Mouse (Mus musculus) kidney, embryonic 16.5 days (tissue): ENCODE measurements around the gene Gm42878. TPM values are rescaled to one million over a fixed set of nuclear protein-coding genes. Genes with fewer than 3 reads are reported as not detected.
"Not testable (repeated sequence)": the region's sequence is repeated elsewhere in the genome, so short reads cannot be mapped to it uniquely, and the experiment has no call there.

Source experiments
- ATAC-seq: fragments of 200-750 bp; cut with Nextera tagmentation; 2 replicates; pipeline ENCODE4 v1.8.0; 2017; ENCODE audit warnings: moderate TSS enrichment; ENCODE audit not compliant: low FRiP score, low TSS enrichment
- H3K27ac ChIP-seq: fragments of 300-500 bp; sonication (generic); 2 replicates; pipeline ENCODE4 v1.5.1; 2014; ENCODE audit warnings: low read length
- H3K27me3 ChIP-seq: fragments of 300-500 bp; sonication (generic); 2 replicates; pipeline ENCODE4 v1.6.1; 2014; ENCODE audit warnings: low read length, control low read depth, mixed read lengths; ENCODE audit not compliant: insufficient read depth
- H3K36me3 ChIP-seq: fragments of 300-500 bp; sonication (generic); 2 replicates; pipeline ENCODE4 v1.6.1; 2014; ENCODE audit warnings: low read length, control low read depth, mixed read lengths; ENCODE audit not compliant: insufficient read depth
- H3K4me1 ChIP-seq: fragments of 300-500 bp; sonication (generic); 2 replicates; pipeline ENCODE4 v1.6.1; 2014; ENCODE audit warnings: low read length, control low read depth, mixed read lengths; ENCODE audit not compliant: insufficient read depth
- H3K4me2 ChIP-seq: fragments of 300-500 bp; sonication (generic); replicated peaks from 2 replicates; pipeline ENCODE4 v1.6.1; 2014; ENCODE audit warnings: low read depth, low read length
- H3K4me3 ChIP-seq: fragments of 300-500 bp; sonication (generic); 2 replicates; pipeline ENCODE4 v1.5.1; 2014; ENCODE audit warnings: mild to moderate bottlenecking, low read length
- H3K9ac ChIP-seq: fragments of 300-500 bp; sonication (generic); replicated peaks from 2 replicates; pipeline ENCODE4 v1.6.1; 2014; ENCODE audit warnings: low read length
- H3K9me3 ChIP-seq: fragments of 300-500 bp; sonication (generic); 2 replicates; pipeline ENCODE4 v1.6.1; 2016; ENCODE audit warnings: low read length, control low read depth
- WGBS: fragments of 180-500 bp; shearing (Covaris S2); extraction: QIAGEN DNeasy Blood & Tissue Kit; methylation state at CpG from one replicate; pipeline ENCODE4 v1.1.7; 2014; 5-methylcytosine and 5-hydroxymethylcytosine counted together
- polyA plus RNA-seq: library from polyadenylated mRNA; unstranded; fragments of >200 nt; fragmentation: Nextera tagmentation; extraction: Ambion mirVana; gene quantifications from 2 replicates; pipeline ENCODE4 v1.2.1, GENCODE M21; 2015

Gene Gm42878
- polyA plus RNA-seq, 1 experiment from 2014 or later, result not detected

- no peak for ATAC-seq
- WGBS, result 84% methylated on average over 1 of the region's 1 CpGs
- H3K27ac ChIP-seq, result no peak overlapping the region
- no peak overlapping the region for H3K9ac ChIP-seq
- no peak overlapping the region for H3K4me3 ChIP-seq
- H3K9me3 ChIP-seq, result no peaks in the 10 kb centered on the region
- H3K36me3 ChIP-seq, result no peaks in the 10 kb centered on the region
- no peaks in the 10 kb centered on the region for H3K27me3 ChIP-seq
- H3K4me1 ChIP-seq, result no peaks in the 10 kb centered on the region
- H3K4me2 ChIP-seq, result no peak overlapping the region
These were observed 38.4 kb downstream of the Gm42878 start for GRCm38 (mm10) chr5:121506846-121507245.

DNA sequence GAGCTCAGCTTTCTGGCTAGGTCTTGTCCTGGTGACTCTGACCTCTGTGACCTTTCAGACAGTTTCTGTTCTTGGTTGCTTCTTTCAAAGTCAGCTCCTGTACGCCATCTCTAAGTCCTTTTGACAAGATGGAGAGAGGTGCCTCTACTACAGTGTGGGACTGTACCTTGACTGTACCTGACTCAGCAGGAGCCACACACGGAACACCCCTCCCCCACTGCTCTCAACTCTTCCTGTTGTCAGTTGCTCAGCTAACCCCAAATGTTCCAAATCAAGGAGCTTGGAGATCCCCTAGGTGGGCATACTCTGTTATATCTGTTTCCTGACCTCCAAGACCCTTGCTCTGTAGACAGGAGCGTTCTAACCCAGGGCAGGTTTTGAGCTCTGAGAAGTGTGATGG lies 42.1 kb downstream of the Gm42878 start, which contains the start of gene Adam1b:
Gene Adam1b (minus strand): TSS at position 205 of the 400 bp plus-strand sequence.
- no peak within 1 kb of the TSS for H3K4me3 ChIP-seq
- H3K4me2 ChIP-seq, result no peak within 1 kb of the TSS
- H3K27me3 ChIP-seq, result no peaks in the 10 kb centered on the region
- H3K27ac ChIP-seq, result no peak within 1 kb of the TSS
- H3K36me3 ChIP-seq, result no peaks in the 10 kb centered on the region
- no peaks in the 10 kb centered on the region for H3K4me1 ChIP-seq
- WGBS, result 83% methylated on average over 3 of the region's 3 CpGs
- ATAC-seq, result no peak
- H3K9ac ChIP-seq, result no peak within 1 kb of the TSS
- no peaks in the 10 kb centered on the region for H3K9me3 ChIP-seq

DNA sequence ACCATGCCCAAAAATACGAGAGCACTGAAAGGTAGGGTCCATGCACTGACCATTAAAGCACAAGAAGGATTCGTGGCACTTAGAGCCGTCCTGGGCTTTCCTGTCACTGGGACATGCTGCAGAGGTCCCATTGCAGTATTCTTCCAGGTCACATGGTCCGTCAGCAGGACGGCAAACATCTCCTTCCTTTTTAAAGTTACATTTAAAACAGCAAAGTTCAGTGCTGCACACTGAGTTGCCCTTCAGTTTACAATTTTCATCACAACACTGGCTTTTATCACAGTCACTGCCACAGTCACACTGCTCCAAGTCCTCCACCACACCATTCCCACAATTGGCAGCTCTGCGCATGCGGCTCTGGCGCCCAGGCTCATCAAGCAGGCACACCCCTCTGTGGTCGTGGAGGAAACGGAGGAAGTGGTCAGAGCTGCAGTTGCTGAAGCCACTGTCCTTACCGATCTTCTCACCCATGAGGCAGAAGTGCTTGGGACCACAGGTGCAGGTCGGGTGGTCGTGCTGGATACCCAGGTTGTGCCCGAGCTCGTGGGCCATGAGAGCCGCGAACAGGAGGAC lies 43.8 kb downstream of the Gm42878 start:
- not testable (repeated sequence) for H3K9ac ChIP-seq, H3K27me3 ChIP-seq, ATAC-seq, H3K9me3 ChIP-seq, H3K4me2 ChIP-seq, H3K4me3 ChIP-seq, H3K36me3 ChIP-seq, H3K4me1 ChIP-seq, H3K27ac ChIP-seq
- WGBS, result 66% methylated on average over 10 of the region's 17 CpGs

DNA sequence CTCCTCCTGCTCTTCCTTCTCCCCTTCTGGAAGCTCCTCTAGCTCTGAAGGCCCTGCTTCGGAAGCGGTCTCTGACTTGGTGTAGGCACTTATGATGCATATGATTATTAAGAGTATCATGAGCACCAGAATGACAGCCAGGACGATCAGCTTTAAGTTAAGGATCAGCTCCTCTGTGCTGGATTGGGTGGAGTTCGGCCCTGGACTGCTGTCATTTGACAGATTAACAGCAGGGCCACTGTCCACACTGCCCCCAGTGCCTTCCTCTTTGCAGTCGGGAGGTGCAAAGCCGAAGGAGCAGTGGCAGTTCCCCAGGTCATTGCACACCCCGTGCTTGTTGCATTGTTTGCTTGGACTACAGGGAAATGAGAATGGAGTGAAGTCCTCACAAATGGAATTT lies 44.6 kb downstream of the Gm42878 start:
- Histone ChIP-seq H3K4me1 (no peaks in the 10 kb centered on the region), H3K9ac (no peak overlapping the region), H3K27me3 (no peaks in the 10 kb centered on the region), H3K27ac (no peak overlapping the region), H3K4me3 (no peak overlapping the region), H3K4me2 (no peak overlapping the region), H3K9me3 (no peaks in the 10 kb centered on the region), H3K36me3 (no peaks in the 10 kb centered on the region)
- no peak for ATAC-seq
- WGBS, result 55% methylated on average over 7 of the region's 7 CpGs

DNA sequence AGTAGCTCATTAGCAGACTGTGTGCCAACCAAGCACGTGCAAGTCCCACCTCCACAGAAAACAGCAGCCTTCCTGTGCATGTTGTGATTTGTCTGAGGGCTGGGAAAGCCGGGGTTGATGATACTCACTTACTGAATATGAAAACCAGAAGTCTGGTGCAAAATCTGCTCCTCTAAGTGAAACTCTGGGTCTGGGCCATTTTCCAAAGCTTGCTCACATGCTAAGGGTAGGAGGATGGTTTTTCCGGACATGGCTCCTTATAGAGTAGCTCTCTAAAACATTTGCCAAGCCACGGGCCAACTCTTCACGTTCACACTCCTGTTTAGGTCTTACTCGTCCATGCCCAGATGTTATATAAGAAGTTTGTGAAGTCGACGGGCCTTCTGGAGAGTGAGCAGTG lies 52.0 kb downstream of the Gm42878 start:
- no peaks in the 10 kb centered on the region for H3K4me1 ChIP-seq
- no peaks in the 10 kb centered on the region for H3K36me3 ChIP-seq
- no peak overlapping the region for H3K4me2 ChIP-seq
- no peak overlapping the region for H3K27ac ChIP-seq
- no peaks in the 10 kb centered on the region for H3K9me3 ChIP-seq
- ATAC-seq, result no peak
- H3K4me3 ChIP-seq, result no peak overlapping the region
- no peaks in the 10 kb centered on the region for H3K27me3 ChIP-seq
- WGBS, result 80% methylated on average over 8 of the region's 8 CpGs
- no peak overlapping the region for H3K9ac ChIP-seq

DNA sequence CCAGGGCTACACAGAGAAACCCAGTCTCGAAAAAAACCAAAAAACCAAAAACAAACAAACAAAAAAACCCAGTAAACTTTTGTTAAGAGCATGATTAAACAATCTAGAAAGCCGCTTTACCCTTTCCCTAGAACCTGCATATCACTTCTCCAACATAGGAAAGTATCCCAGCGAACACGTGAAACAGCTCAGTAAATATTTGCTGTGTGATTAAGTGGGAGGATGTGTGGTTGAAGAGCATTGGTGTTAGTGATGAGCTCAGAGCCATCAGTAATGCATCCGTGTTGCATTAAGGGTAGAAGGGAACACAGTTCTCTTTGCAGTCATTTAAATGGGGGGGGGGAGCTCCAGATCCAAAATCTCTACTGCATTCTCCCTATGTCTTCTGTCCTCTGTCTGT lies 60.5 kb downstream of the Gm42878 start:
- no peaks in the 10 kb centered on the region for H3K36me3 ChIP-seq
- no peaks in the 10 kb centered on the region for H3K9me3 ChIP-seq
- no peak overlapping the region for H3K27ac ChIP-seq
- no peak overlapping the region for H3K4me2 ChIP-seq
- WGBS, result 79% methylated on average over 5 of the region's 5 CpGs
- no peak overlapping the region for H3K4me3 ChIP-seq
- H3K4me1 ChIP-seq, result no peaks in the 10 kb centered on the region
- H3K27me3 ChIP-seq, result no peaks in the 10 kb centered on the region
- ATAC-seq, result no peak
- H3K9ac ChIP-seq, result no peak overlapping the region

DNA sequence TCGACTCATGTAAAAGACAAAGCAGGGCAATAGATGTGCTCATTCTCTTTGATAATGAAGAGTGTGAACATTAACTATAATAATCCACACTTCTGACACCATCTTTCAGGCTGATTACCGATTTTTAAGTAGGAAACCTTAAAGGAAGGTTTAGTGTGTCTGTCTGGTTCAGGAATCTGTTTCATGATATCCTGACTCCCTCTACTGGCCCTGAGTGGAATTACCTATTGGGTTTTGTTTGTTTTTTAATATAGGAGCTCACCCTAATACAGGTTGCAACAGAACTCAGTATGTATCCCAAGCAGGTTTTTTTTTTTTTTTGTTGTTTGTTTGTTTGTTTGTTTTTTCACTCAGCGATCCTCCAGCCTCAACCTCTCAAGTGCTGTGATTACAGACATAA lies 67.6 kb downstream of the Gm42878 start:
- Histone ChIP-seq H3K36me3 (no peaks in the 10 kb centered on the region), H3K9me3 (no peaks in the 10 kb centered on the region), H3K27me3 (no peaks in the 10 kb centered on the region), H3K4me2 (no peak overlapping the region), H3K4me3 (no peak overlapping the region), H3K4me1 (no peaks in the 10 kb centered on the region), H3K27ac (no peak overlapping the region), H3K9ac (no peak overlapping the region)
- 34% methylated on average over 3 of the region's 3 CpGs for WGBS
- no peak for ATAC-seq

DNA sequence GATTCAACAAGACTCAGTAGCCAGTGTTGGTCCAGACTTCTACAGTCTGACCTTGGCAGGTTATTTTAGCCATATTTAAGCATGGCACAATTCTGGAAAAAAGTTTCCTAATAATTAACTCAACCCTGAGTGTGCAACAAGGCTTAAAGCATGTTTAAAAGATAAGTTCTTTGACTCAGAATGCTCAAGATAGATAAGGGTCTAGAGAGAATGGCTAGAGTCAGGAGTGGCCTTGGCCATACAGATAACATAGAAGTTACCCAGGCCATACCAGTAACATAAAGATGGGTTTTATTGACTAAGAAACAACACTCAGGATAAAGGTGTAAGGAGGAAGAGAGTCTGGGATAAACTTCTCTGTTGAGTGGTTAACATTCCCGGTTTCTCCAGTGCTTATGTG lies 69.2 kb downstream of the Gm42878 start:
- no peaks in the 10 kb centered on the region for H3K27me3 ChIP-seq
- H3K4me3 ChIP-seq, result no peak overlapping the region
- no peaks in the 10 kb centered on the region for H3K36me3 ChIP-seq
- no peak overlapping the region for H3K4me2 ChIP-seq
- no peaks in the 10 kb centered on the region for H3K9me3 ChIP-seq
- H3K9ac ChIP-seq, result no peak overlapping the region
- no peak for ATAC-seq
- no peaks in the 10 kb centered on the region for H3K4me1 ChIP-seq
- H3K27ac ChIP-seq, result no peak overlapping the region
- WGBS, result 83% methylated on average over 1 of the region's 1 CpGs

DNA sequence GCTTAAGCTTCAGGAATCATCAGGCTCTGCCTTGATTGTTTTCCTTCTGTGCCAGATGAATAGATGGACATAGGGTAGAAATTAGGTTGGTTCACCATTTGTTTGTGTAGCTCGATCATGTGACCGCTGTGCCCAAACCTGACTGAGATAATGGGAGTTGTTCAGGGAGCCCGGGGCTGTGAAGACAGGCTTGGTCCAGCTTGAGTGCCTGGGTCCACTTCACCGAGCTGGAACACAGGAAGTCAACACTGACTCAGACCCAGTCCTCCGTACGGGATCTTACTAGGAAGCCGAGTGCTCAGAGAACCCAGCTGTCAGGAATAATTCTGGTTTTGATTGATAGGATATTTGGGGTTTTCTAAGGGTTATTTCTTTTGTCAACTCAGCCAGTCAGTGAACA lies 70.7 kb downstream of the Gm42878 start:
- Histone ChIP-seq H3K9ac (no peak overlapping the region), H3K4me2 (no peak overlapping the region), H3K27ac (no peak overlapping the region), H3K36me3 (no peaks in the 10 kb centered on the region), H3K27me3 (no peaks in the 10 kb centered on the region), H3K9me3 (no peaks in the 10 kb centered on the region), H3K4me1 (no peaks in the 10 kb centered on the region), H3K4me3 (no peak overlapping the region)
- ATAC-seq, result no peak
- WGBS, result 52% methylated on average over 7 of the region's 7 CpGs

GRCm38 (mm10) chr5:121472411-121472810 lies 72.9 kb downstream of the Gm42878 start:
- no peaks in the 10 kb centered on the region for H3K27me3 ChIP-seq
- no peak overlapping the region for H3K27ac ChIP-seq
- 78% methylated on average over 2 of the region's 2 CpGs for WGBS
- no peaks in the 10 kb centered on the region for H3K9me3 ChIP-seq
- H3K4me3 ChIP-seq, result no peak overlapping the region
- H3K4me2 ChIP-seq, result no peak overlapping the region
- no peak overlapping the region for H3K9ac ChIP-seq
- no peaks in the 10 kb centered on the region for H3K36me3 ChIP-seq
- H3K4me1 ChIP-seq, result no peaks in the 10 kb centered on the region
- ATAC-seq, result no peak
